Mouse (Mus musculus) kidney, adult 2 months (tissue): ENCODE results near the gene Utrn. TPM values are rescaled to one million over a fixed set of nuclear protein-coding genes. Genes with fewer than 3 reads are reported as not detected.

Source experiments
- DNase-seq: peaks from one replicate; pipeline ENCODE4 v3.0.0; 2021
- H3K27ac ChIP-seq: fragments of 200-500 bp; 2 replicates; pipeline ENCODE4 v1.5.1; 2012; ENCODE audit warnings: low read depth, low read length, control low read depth, inconsistent platforms; ENCODE audit not compliant: insufficient read depth
- H3K27me3 ChIP-seq: fragments of 200-500 bp; replicated peaks from 2 replicates; pipeline ENCODE4 v1.6.1; 2012; ENCODE audit warnings: mild to moderate bottlenecking, moderate library complexity, low read length, inconsistent platforms; ENCODE audit not compliant: control insufficient read depth, insufficient read depth
- H3K36me3 ChIP-seq: fragments of 200-500 bp; 2 replicates; pipeline ENCODE4 v1.6.1; 2012; ENCODE audit warnings: mild to moderate bottlenecking, moderate library complexity, low read length, inconsistent platforms; ENCODE audit not compliant: control insufficient read depth, insufficient read depth
- H3K4me1 ChIP-seq: fragments of 200-500 bp; 2 replicates; pipeline ENCODE4 v1.6.1; 2011; ENCODE audit warnings: low read length; ENCODE audit not compliant: control insufficient read depth, insufficient read depth
- H3K4me3 ChIP-seq: fragments of 200-500 bp; 2 replicates; pipeline ENCODE4 v1.5.1; 2011; ENCODE audit warnings: mild to moderate bottlenecking, low read depth, low read length, control low read depth; ENCODE audit not compliant: insufficient read depth
- CTCF ChIP-seq: fragments of 200-500 bp; conservative IDR thresholded peaks from 2 replicates; pipeline ENCODE4 v1.5.1; 2011; ENCODE audit warnings: low read depth, mild to moderate bottlenecking, control low read depth, low read length, moderate library complexity, mixed read lengths; ENCODE audit not compliant: insufficient read depth, insufficient read length
- POLR2A ChIP-seq: fragments of 200-500 bp; IDR thresholded peaks from one replicate; pipeline ENCODE4 v1.6.1; 2011; ENCODE audit warnings: low read depth, low read length, control low read depth
- WGBS: fragments of 180-500 bp; shearing (Covaris S2); methylation state at CpG from one replicate; pipeline ENCODE4 v1.1.7; 2018; 5-methylcytosine and 5-hydroxymethylcytosine counted together
- polyA plus RNA-seq: library from polyadenylated mRNA; depleted of rRNA; stranded (reverse); fragments of >200 nt; gene quantifications from 2 replicates; pipeline ENCODE4 v1.2.3, GENCODE M21; 2012

Gene Utrn
- polyA plus RNA-seq, 1 experiment: 20.8 TPM

GRCm38 (mm10) chr10:12909891-12910290, 40.7 kb upstream of the Utrn start:
- no peak overlapping the region for H3K4me3 ChIP-seq
- H3K36me3 ChIP-seq: no peaks in the 10 kb centered on the region
- WGBS: 91% methylated on average over 2 of the region's 2 CpGs
- no peaks in the 10 kb centered on the region for H3K4me1 ChIP-seq
- DNase-seq: no peak
- H3K27ac ChIP-seq: no peak overlapping the region
- H3K27me3 ChIP-seq: no peaks in the 10 kb centered on the region
- TF ChIP-seq CTCF: no peak
- TF ChIP-seq POLR2A: no peak

GRCm38 (mm10) chr10:12909179-12909578, 40.0 kb upstream of the Utrn start:
- no peak for TF ChIP-seq CTCF
- TF ChIP-seq POLR2A: no peak
- 68% methylated on average over 1 of the region's 1 CpGs for whole genome bisulfite sequencing
- H3K27me3 ChIP-seq: no peaks in the 10 kb centered on the region
- H3K36me3 ChIP-seq: no peaks in the 10 kb centered on the region
- DNase-seq: no peak
- H3K4me1 ChIP-seq: no peaks in the 10 kb centered on the region
- H3K27ac ChIP-seq: no peak overlapping the region
- H3K4me3 ChIP-seq: no peak overlapping the region

- WGBS: 69% methylated on average over 5 of the region's 5 CpGs
- no peaks in the 10 kb centered on the region for H3K27me3 ChIP-seq
- no peak overlapping the region for H3K4me3 ChIP-seq
- H3K27ac ChIP-seq: no peak overlapping the region
- no peak for DNase-seq
- H3K36me3 ChIP-seq: no peaks in the 10 kb centered on the region
- H3K4me1 ChIP-seq: no peaks in the 10 kb centered on the region
- no peak for TF ChIP-seq CTCF
- TF ChIP-seq POLR2A: no peak
Measured at GRCm38 (mm10) chr10:12904140-12904528, 35.0 kb upstream of the Utrn start.

GRCm38 (mm10) chr10:12903440-12904139, 34.4 kb upstream of the Utrn start:
- H3K4me3 ChIP-seq: no peak overlapping the region
- no peak for DNase-seq
- no peaks in the 10 kb centered on the region for H3K27me3 ChIP-seq
- no peak for TF ChIP-seq CTCF
- TF ChIP-seq POLR2A: no peak
- no peak overlapping the region for H3K27ac ChIP-seq
- no peaks in the 10 kb centered on the region for H3K4me1 ChIP-seq
- no peaks in the 10 kb centered on the region for H3K36me3 ChIP-seq
- 70% methylated on average over 5 of the region's 5 CpGs for WGBS

GRCm38 (mm10) chr10:12899901-12900300, 30.7 kb upstream of the Utrn start:
- no peaks in the 10 kb centered on the region for H3K36me3 ChIP-seq
- H3K27ac ChIP-seq: no peak overlapping the region
- no peak for DNase-seq
- no peaks in the 10 kb centered on the region for H3K4me1 ChIP-seq
- H3K4me3 ChIP-seq: no peak overlapping the region
- no peak for TF ChIP-seq POLR2A
- no peak for TF ChIP-seq CTCF
- no peaks in the 10 kb centered on the region for H3K27me3 ChIP-seq
- 95% methylated on average over 5 of the region's 5 CpGs for WGBS

GRCm38 (mm10) chr10:12893339-12893738, 24.2 kb upstream of the Utrn start:
- no peak for TF ChIP-seq POLR2A
- TF ChIP-seq CTCF: no peak
- H3K4me1 ChIP-seq: no peaks in the 10 kb centered on the region

GRCm38 (mm10) chr10:12888373-12888772, 19.2 kb upstream of the Utrn start:
- H3K27ac ChIP-seq: no peak overlapping the region
- no peak overlapping the region for H3K4me3 ChIP-seq
- H3K27me3 ChIP-seq: no peaks in the 10 kb centered on the region
- TF ChIP-seq POLR2A (no peak), CTCF (no peak)
- DNase-seq: no peak
- no peaks in the 10 kb centered on the region for H3K36me3 ChIP-seq
- WGBS: 48% methylated on average over 13 of the region's 13 CpGs
- no peaks in the 10 kb centered on the region for H3K4me1 ChIP-seq

More at GRCm38 (mm10) chr10:12893339-12893738, 24.2 kb upstream of the Utrn start:
- Histone ChIP-seq H3K27ac (no peak overlapping the region), H3K27me3 (no peaks in the 10 kb centered on the region), H3K36me3 (no peaks in the 10 kb centered on the region), H3K4me3 (no peak overlapping the region)
- 98% methylated on average over 3 of the region's 3 CpGs for WGBS
- DNase-seq: no peak
